Mouse (Mus musculus): Measurements from ENCODE around the gene Pdik1l. TPM values are rescaled to one million over a fixed set of nuclear protein-coding genes. Genes with fewer than 3 reads are reported as not detected.
"Not testable (repeated sequence)": the region's sequence is repeated elsewhere in the genome, so short reads cannot be mapped to it uniquely, and the experiment has no call there.

The Pdik1l gene
- polyA plus RNA-seq, 1 experiment from 2014 or later: 23.2 TPM

- Histone ChIP-seq H3K9ac (no peak overlapping the region), H3K9me3 (no peaks in the 10 kb centered on the region), H3K36me3 (no peaks in the 10 kb centered on the region), H3K27me3 (peaks cover 14% of the 10 kb centered on the region), H3K4me2 (no peak overlapping the region), H3K27ac (no peak overlapping the region), H3K4me3 (no peak overlapping the region), H3K4me1 (no peaks in the 10 kb centered on the region)
- 91% methylated on average over 8 of the region's 8 CpGs for WGBS
- no peak for ATAC-seq (ENCODE audit: borderline replicate concordance, extremely low read depth, low FRiP score, low TSS enrichment)
These were observed 9.7 kb upstream of the Pdik1l start for GRCm38 (mm10) chr4:134297369-134297768.

GRCm38 (mm10) chr4:134296523-134296922 lies 8.8 kb upstream of the Pdik1l start:
- Histone ChIP-seq H3K4me1 (no peaks in the 10 kb centered on the region), H3K27ac (no peak overlapping the region), H3K36me3 (no peaks in the 10 kb centered on the region), H3K4me2 (no peak overlapping the region), H3K27me3 (peaks cover 14% of the 10 kb centered on the region), H3K4me3 (no peak overlapping the region), H3K9me3 (no peaks in the 10 kb centered on the region), H3K9ac (no peak overlapping the region)
- ATAC-seq (ENCODE audit: borderline replicate concordance, extremely low read depth, low FRiP score, low TSS enrichment): no peak
- 88% methylated on average over 4 of the region's 4 CpGs for WGBS

- not testable (repeated sequence) for H3K4me1 ChIP-seq, H3K4me3 ChIP-seq
- WGBS: 82% methylated on average over 4 of the region's 4 CpGs
These were observed 8.4 kb upstream of the Pdik1l start for GRCm38 (mm10) chr4:134296096-134296495.

GRCm38 (mm10) chr4:134293692-134294163 lies 6.0 kb upstream of the Pdik1l start:
- Histone ChIP-seq H3K9ac (no peak overlapping the region), H3K27ac (no peak overlapping the region), H3K4me1 (peaks cover 3% of the 10 kb centered on the region), H3K27me3 (peaks cover 14% of the 10 kb centered on the region), H3K4me3 (no peak overlapping the region), H3K4me2 (no peak overlapping the region), H3K36me3 (no peaks in the 10 kb centered on the region), H3K9me3 (no peaks in the 10 kb centered on the region)
- no peak for ATAC-seq (ENCODE audit: borderline replicate concordance, extremely low read depth, low FRiP score, low TSS enrichment)
- 41% methylated on average over 9 of the region's 9 CpGs for WGBS

More at GRCm38 (mm10) chr4:134296096-134296495, 8.4 kb upstream of the Pdik1l start:
- not testable (repeated sequence) for H3K36me3 ChIP-seq; H3K9me3 ChIP-seq; H3K9ac ChIP-seq; H3K27ac ChIP-seq; ATAC-seq (ENCODE audit: borderline replicate concordance, extremely low read depth, low FRiP score, low TSS enrichment); H3K4me2 ChIP-seq
- H3K27me3 ChIP-seq: peaks cover 14% of the 10 kb centered on the region

- Histone ChIP-seq H3K9me3 (no peaks in the 10 kb centered on the region), H3K4me2 (no peak overlapping the region), H3K27me3 (peaks cover 14% of the 10 kb centered on the region), H3K4me1 (peaks cover 8% of the 10 kb centered on the region), H3K9ac (no peak overlapping the region), H3K36me3 (no peaks in the 10 kb centered on the region), H3K27ac (no peak overlapping the region), H3K4me3 (no peak overlapping the region)
- WGBS: 57% methylated on average over 18 of the region's 18 CpGs
- ATAC-seq (ENCODE audit: borderline replicate concordance, extremely low read depth, low FRiP score, low TSS enrichment): no peak
These were observed 5.5 kb upstream of the Pdik1l start for GRCm38 (mm10) chr4:134293061-134293691.

- ATAC-seq (ENCODE audit: borderline replicate concordance, extremely low read depth, low FRiP score, low TSS enrichment): no peak
- Histone ChIP-seq H3K27ac (no peak overlapping the region), H3K9ac (no peak overlapping the region), H3K4me3 (no peak overlapping the region), H3K4me2 (no peak overlapping the region), H3K27me3 (peaks cover 14% of the 10 kb centered on the region), H3K36me3 (no peaks in the 10 kb centered on the region), H3K4me1 (peaks cover 11% of the 10 kb centered on the region), H3K9me3 (no peaks in the 10 kb centered on the region)
- 19% methylated on average over 7 of the region's 7 CpGs for WGBS
These were observed 4.4 kb upstream of the Pdik1l start for GRCm38 (mm10) chr4:134292067-134292466.

- H3K36me3 ChIP-seq: peaks cover 5% of the 10 kb centered on the region
- no peak for ATAC-seq (ENCODE audit: borderline replicate concordance, extremely low read depth, low FRiP score, low TSS enrichment)
- peaks cover 20% of the 10 kb centered on the region for H3K4me1 ChIP-seq
- H3K27me3 ChIP-seq: peaks cover 8% of the 10 kb centered on the region; the same call in 1 of the 2 replicates
- H3K4me3 ChIP-seq: peak overlapping the region; percentile 96
- no peaks in the 10 kb centered on the region for H3K9me3 ChIP-seq
- peak overlapping the region; percentile 100 for H3K27ac ChIP-seq
- peak overlapping the region; percentile 95 for H3K9ac ChIP-seq
- peak overlapping the region; percentile 90 for H3K4me2 ChIP-seq
- WGBS: 16% methylated on average over 11 of the region's 11 CpGs
These were observed 932 bp upstream of the Pdik1l start for GRCm38 (mm10) chr4:134288397-134289256.

- WGBS: 0% methylated on average over 42 of the region's 59 CpGs
- H3K27me3 ChIP-seq: no peaks in the 10 kb centered on the region
- peak overlapping the region; percentile 96 for H3K4me3 ChIP-seq
- peaks cover 20% of the 10 kb centered on the region for H3K36me3 ChIP-seq
- no peaks in the 10 kb centered on the region for H3K9me3 ChIP-seq
- peaks cover 20% of the 10 kb centered on the region for H3K4me1 ChIP-seq
- peak; percentile 95 for ATAC-seq (ENCODE audit: borderline replicate concordance, extremely low read depth, low FRiP score, low TSS enrichment)
- peak overlapping the region; percentile 100 for H3K27ac ChIP-seq
- peak overlapping the region; percentile 99 for H3K9ac ChIP-seq
- H3K4me2 ChIP-seq: peak overlapping the region; percentile 90
These were observed 529 bp downstream of the Pdik1l start for GRCm38 (mm10) chr4:134287168-134287564.

- Histone ChIP-seq H3K4me3 (peak overlapping the region; percentile 96), H3K4me1 (peaks cover 20% of the 10 kb centered on the region), H3K27ac (peak overlapping the region; percentile 80), H3K27me3 (no peaks in the 10 kb centered on the region), H3K9me3 (no peaks in the 10 kb centered on the region), H3K4me2 (peak overlapping the region; percentile 90), H3K9ac (peak overlapping the region; percentile 99), H3K36me3 (peaks cover 26% of the 10 kb centered on the region)
- ATAC-seq (ENCODE audit: borderline replicate concordance, extremely low read depth, low FRiP score, low TSS enrichment): peak; percentile 28
- under 1% methylated on average over 59 of the region's 59 CpGs for WGBS
These were observed 1.2 kb downstream of the Pdik1l start for GRCm38 (mm10) chr4:134286226-134287167.

- Histone ChIP-seq H3K4me3 (no peak overlapping the region), H3K36me3 (peaks cover 39% of the 10 kb centered on the region), H3K4me2 (no peak overlapping the region), H3K9ac (no peak overlapping the region), H3K9me3 (no peaks in the 10 kb centered on the region), H3K27ac (no peak overlapping the region), H3K27me3 (no peaks in the 10 kb centered on the region), H3K4me1 (peaks cover 20% of the 10 kb centered on the region)
- WGBS: 78% methylated on average over 2 of the region's 2 CpGs
- ATAC-seq (ENCODE audit: borderline replicate concordance, extremely low read depth, low FRiP score, low TSS enrichment): no peak
These were observed 2.8 kb downstream of the Pdik1l start for GRCm38 (mm10) chr4:134284942-134285341.

Measured in lung, embryonic 15.5 days (tissue).